Comparison of ENCODE assay signal across 1 mouse cellular context in the genomic region with DNA sequence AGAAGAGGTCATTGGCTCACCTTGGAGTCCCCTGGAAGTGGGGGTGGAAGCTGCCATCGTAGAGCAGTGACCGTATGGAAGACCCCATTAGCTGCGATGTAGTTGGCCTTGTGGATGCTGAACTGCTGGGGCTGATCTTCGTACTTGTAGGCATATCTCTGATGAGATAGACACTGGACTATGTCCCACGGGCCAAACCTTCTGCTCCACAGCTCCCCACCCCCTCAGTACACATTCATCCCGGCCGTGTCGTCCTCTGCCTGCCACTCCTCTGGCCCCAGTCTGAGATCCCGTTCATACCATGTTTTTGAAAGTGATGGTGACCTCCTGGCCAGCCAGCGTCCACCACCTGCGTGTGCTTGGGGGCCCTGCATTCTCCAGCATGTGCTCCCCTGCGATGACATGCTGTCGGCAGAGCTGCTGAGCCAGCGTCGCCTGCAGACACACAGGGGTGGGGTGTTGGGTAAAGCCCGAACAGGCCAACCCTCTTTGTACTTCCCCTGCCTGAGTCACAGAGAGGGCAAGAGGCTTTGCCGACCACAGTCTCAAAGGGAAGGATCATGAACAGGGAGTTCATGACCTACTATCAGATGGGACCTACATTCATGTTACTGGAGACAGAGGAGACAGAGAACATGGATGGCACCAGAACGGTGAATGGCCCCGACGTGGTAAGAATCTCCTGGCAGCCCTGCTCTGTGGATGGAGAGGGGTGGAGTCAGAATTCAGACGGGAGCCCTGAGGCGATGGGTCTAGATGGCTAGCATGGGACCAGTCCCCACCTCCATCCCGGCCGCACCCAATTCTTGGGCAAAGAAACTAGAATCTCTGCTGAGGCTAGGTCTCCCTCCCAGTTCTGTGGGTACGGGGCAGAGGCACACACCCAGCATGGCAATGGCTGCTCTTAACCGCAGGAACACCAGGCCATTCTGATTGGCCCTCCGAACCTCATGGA.
A peak's percentile ranks its signal among the peaks of the same experiment; 100 is the strongest.
TF ChIP-seq lines count a peak whose summit lies in the region.

No protein-coding gene starts in this region.

TF ChIP-seq in CH12.LX, 34 proteins besides CTCF, POLR2A, EP300 and RAD21:
- TF ChIP-seq MEF2A (IDR thresholded peaks at IDR 0.05; ENCODE audit: borderline replicate concordance, low read depth, low read length), result no peak
- TF ChIP-seq MYC (IDR thresholded peaks at IDR 0.05; ENCODE audit: low read depth, low read length), result no peak
- no peak for TF ChIP-seq SIN3A (IDR thresholded peaks at IDR 0.05; ENCODE audit: low read length)
- no peak for TF ChIP-seq TBP (conservative IDR thresholded peaks at IDR 0.05; ENCODE audit: low read depth, low read length)
- TF ChIP-seq NRF1 (IDR thresholded peaks at IDR 0.05; ENCODE audit: low read depth, low read length), result no peak
- no peak for TF ChIP-seq ETS1 (conservative IDR thresholded peaks at IDR 0.05; ENCODE audit: low read depth, low read length)
- no peak; the same call in 1 of the 2 replicates for TF ChIP-seq TCF12 (IDR thresholded peaks at IDR 0.05; ENCODE audit: low read depth, low read length)
- TF ChIP-seq MXI1 (IDR thresholded peaks at IDR 0.05; ENCODE audit: low read depth, low read length), result 0 out of 2 replicates have a peak, but pooled peaks have one; percentile 44
- TF ChIP-seq SMC3 (IDR thresholded peaks at IDR 0.05; ENCODE audit: low read depth, low read length), result no peak
- no peak for TF ChIP-seq ZMIZ1 (IDR thresholded peaks at IDR 0.05; ENCODE audit: low read depth, low read length)
- TF ChIP-seq BHLHE40 (IDR thresholded peaks at IDR 0.05; ENCODE audit: low read depth, low read length), result peak; percentile 49
- TF ChIP-seq MAX (IDR thresholded peaks at IDR 0.05; ENCODE audit: low read length), result peak; percentile 45
- TF ChIP-seq POLR2AphosphoS2 (IDR thresholded peaks at IDR 0.05; ENCODE audit: low read depth, low read length), result no peak
